Mouse (Mus musculus) MEL (cell line): Measurements from ENCODE around the gene Synj1. TPM values are rescaled to one million over a fixed set of nuclear protein-coding genes. Genes with fewer than 3 reads are reported as not detected.
A peak's percentile ranks its signal among the peaks of the same experiment; 100 is the strongest.

Source experiments
- DNase-seq: peaks from one replicate; pipeline ENCODE4 v3.0.0; 2011; ENCODE audit warnings: low read depth, low spot score
- H3K27ac ChIP-seq: 2 replicates; pipeline ENCODE4 v1.5.1; 2012; ENCODE audit warnings: low read depth, mild to moderate bottlenecking, control low read depth, low read length, moderate library complexity; ENCODE audit not compliant: control insufficient read depth
- H3K27me3 ChIP-seq, 2 experiments: fragments of 150-350 bp in 1 of 2; sonication (generic) in 1 of 2; 2 replicates each; pipeline ENCODE4 v1.6.1; 2012; ENCODE audit warnings: low read length in 2 of 2, mild to moderate bottlenecking in 2 of 2, improper control_type of control experiment in 1 of 2, moderate library complexity in 1 of 2; ENCODE audit not compliant: insufficient read depth in 2 of 2, control insufficient read depth in 1 of 2
- H3K36me3 ChIP-seq, 2 experiments: 2 replicates each; pipeline ENCODE4 v1.6.1; 2012 to 2014; ENCODE audit warnings: low read length in 2 of 2, improper control_type of control experiment in 1 of 2, inconsistent platforms in 1 of 2, mild to moderate bottlenecking in 1 of 2; ENCODE audit not compliant: insufficient read depth in 2 of 2, control insufficient read depth in 1 of 2
- H3K4me1 ChIP-seq, 2 experiments: fragments of 150-350 bp in 1 of 2; sonication (generic) in 1 of 2; 2 replicates each; pipeline ENCODE4 v1.6.1; 2012; ENCODE audit warnings: low read length in 2 of 2, improper control_type of control experiment in 1 of 2, mild to moderate bottlenecking in 1 of 2; ENCODE audit not compliant: insufficient read depth in 2 of 2, control insufficient read depth in 1 of 2
- H3K4me3 ChIP-seq, 2 experiments: fragments of 150-350 bp in 1 of 2; sonication (generic) in 1 of 2; 2 replicates each; pipeline ENCODE4 v1.5.1; 2012; ENCODE audit warnings: low read depth in 2 of 2, low read length in 2 of 2, mild to moderate bottlenecking in 2 of 2, moderate library complexity in 2 of 2, control low read depth in 1 of 2, improper control_type of control experiment in 1 of 2; ENCODE audit not compliant: control insufficient read depth in 1 of 2, insufficient read depth in 1 of 2
- H3K79me2 ChIP-seq: 2 replicates; pipeline ENCODE4 v1.6.1; 2012; ENCODE audit warnings: mild to moderate bottlenecking, low read length, moderate library complexity; ENCODE audit not compliant: control insufficient read depth, poor library complexity, insufficient read depth
- H3K9ac ChIP-seq: 2 replicates; pipeline ENCODE4 v1.6.1; 2012; ENCODE audit warnings: low read depth, mild to moderate bottlenecking, control low read depth, low read length, moderate library complexity; ENCODE audit not compliant: control insufficient read depth, poor library complexity, severe bottlenecking
- H3K9me3 ChIP-seq: fragments of 150-350 bp; sonication (generic); replicated peaks from 2 replicates; pipeline ENCODE4 v1.6.1; 2012; ENCODE audit warnings: mild to moderate bottlenecking, low read length, improper control_type of control experiment, moderate library complexity; ENCODE audit not compliant: insufficient read depth
- BHLHE40 ChIP-seq: IDR thresholded peaks from 2 replicates; pipeline ENCODE4 v1.6.1; 2012; ENCODE audit warnings: low read depth, mild to moderate bottlenecking, inconsistent platforms, low read length, improper control_type of control experiment, borderline replicate concordance
- CHD1 ChIP-seq: IDR thresholded peaks from 2 replicates; pipeline ENCODE4 v1.6.1; 2012; ENCODE audit warnings: low read depth, mild to moderate bottlenecking, inconsistent platforms, low read length, improper control_type of control experiment
- EP300 ChIP-seq, 2 experiments: IDR thresholded peaks; 2 replicates each; pipeline ENCODE4 v1.6.1; 2011; ENCODE audit warnings: improper control_type of control experiment in 2 of 2, low read length in 2 of 2, low read depth in 1 of 2, mild to moderate bottlenecking in 1 of 2
- ETS1 ChIP-seq: IDR thresholded peaks from 2 replicates; pipeline ENCODE4 v1.6.1; 2012; ENCODE audit warnings: low read depth, mild to moderate bottlenecking, inconsistent platforms, low read length, improper control_type of control experiment, moderate library complexity
- GATA1 ChIP-seq: IDR thresholded peaks from 2 replicates; pipeline ENCODE4 v1.6.1; 2011; ENCODE audit warnings: low read depth, low read length, improper control_type of control experiment
- KAT2A ChIP-seq: conservative IDR thresholded peaks from 2 replicates; pipeline ENCODE4 v1.6.1; 2012; ENCODE audit warnings: low read depth, low read length, improper control_type of control experiment, inconsistent platforms
- MAFK ChIP-seq: IDR thresholded peaks from 2 replicates; pipeline ENCODE4 v1.6.1; 2011; ENCODE audit warnings: low read depth, mild to moderate bottlenecking, low read length, improper control_type of control experiment, borderline replicate concordance
- MEF2A ChIP-seq: IDR thresholded peaks from 2 replicates; pipeline ENCODE4 v1.6.1; 2014; ENCODE audit warnings: low read depth, mild to moderate bottlenecking, inconsistent platforms, low read length, improper control_type of control experiment; ENCODE audit not compliant: poor library complexity, insufficient replicate concordance, severe bottlenecking; ENCODE audit errors: extremely low read depth
- MYC ChIP-seq: IDR thresholded peaks from 2 replicates; pipeline ENCODE4 v1.6.1; 2011; ENCODE audit warnings: low read depth, mild to moderate bottlenecking, low read length, improper control_type of control experiment, moderate library complexity
- POLR2A ChIP-seq, 2 experiments: IDR thresholded peaks; 2 replicates each; pipeline ENCODE4 v1.6.1; 2011 to 2012; ENCODE audit warnings: low read length in 2 of 2, mild to moderate bottlenecking in 2 of 2, control low read depth in 1 of 2, improper control_type of control experiment in 1 of 2, low read depth in 1 of 2, moderate library complexity in 1 of 2; ENCODE audit not compliant: control insufficient read depth in 1 of 2, insufficient read depth in 1 of 2, poor library complexity in 1 of 2
- POLR2AphosphoS2 ChIP-seq: IDR thresholded peaks from 2 replicates; pipeline ENCODE4 v1.6.1; 2011; ENCODE audit warnings: low read length, improper control_type of control experiment
- POLR2AphosphoS5 ChIP-seq: IDR thresholded peaks from 2 replicates; pipeline ENCODE4 v1.6.1; 2012; ENCODE audit warnings: low read depth, borderline replicate concordance, mild to moderate bottlenecking, inconsistent platforms, low read length, moderate library complexity, mixed read lengths
- RAD21 ChIP-seq: IDR thresholded peaks from 2 replicates; pipeline ENCODE4 v1.6.1; 2011; ENCODE audit warnings: mild to moderate bottlenecking, low read depth, low read length, improper control_type of control experiment
- RCOR1 ChIP-seq: IDR thresholded peaks from 2 replicates; pipeline ENCODE4 v1.6.1; 2012; ENCODE audit warnings: low read depth, mild to moderate bottlenecking, inconsistent platforms, low read length, improper control_type of control experiment
- TAL1 ChIP-seq: IDR thresholded peaks from 2 replicates; pipeline ENCODE4 v1.6.1; 2012; ENCODE audit warnings: mild to moderate bottlenecking, inconsistent platforms, low read length, moderate library complexity, mixed read lengths
- TBP ChIP-seq: IDR thresholded peaks from 2 replicates; pipeline ENCODE4 v1.8.0; 2011; ENCODE audit warnings: low read depth, low read length, improper control_type of control experiment
- TCF12 ChIP-seq: IDR thresholded peaks from 2 replicates; pipeline ENCODE4 v1.6.1; 2014; ENCODE audit warnings: low read depth, mild to moderate bottlenecking, inconsistent platforms, low read length, improper control_type of control experiment, moderate library complexity
- UBTF ChIP-seq: IDR thresholded peaks from 2 replicates; pipeline ENCODE4 v1.6.1; 2012; ENCODE audit warnings: low read depth, mild to moderate bottlenecking, inconsistent platforms, low read length, improper control_type of control experiment, moderate library complexity, borderline replicate concordance; ENCODE audit not compliant: insufficient read depth
- ZC3H11A ChIP-seq: IDR thresholded peaks from 2 replicates; pipeline ENCODE4 v1.6.1; 2012; ENCODE audit warnings: low read depth, mild to moderate bottlenecking, inconsistent platforms, low read length, improper control_type of control experiment
- ZNF384 ChIP-seq: IDR thresholded peaks from 2 replicates; pipeline ENCODE4 v1.6.1; 2012; ENCODE audit warnings: low read depth, mild to moderate bottlenecking, inconsistent platforms, low read length, improper control_type of control experiment
- polyA plus RNA-seq, 2 experiments: library from polyadenylated mRNA; stranded (reverse) in 1 of 2; unstranded in 1 of 2; fragments of >175 nt in 1 of 2; fragments of >200 nt in 1 of 2; gene quantifications; 2 replicates each; pipeline versions ENCODE4 v1.2.1 to v1.2.4; 2012; ENCODE audit warnings: low replicate concordance in 2 of 2, low read depth in 1 of 2; ENCODE audit not compliant: insufficient read length in 2 of 2, insufficient read depth in 1 of 2, missing spikeins in 1 of 2
- total RNA-seq: library from RNA; depleted of rRNA; stranded (reverse); fragments of 300-350 nt; gene quantifications from 2 replicates; pipeline ENCODE4 v1.2.3, GENCODE M21; 2012

Synj1 gene
- total and polyA plus RNA-seq, 3 experiments = 5.0 to 34.5 TPM; not detected in 1

DNA sequence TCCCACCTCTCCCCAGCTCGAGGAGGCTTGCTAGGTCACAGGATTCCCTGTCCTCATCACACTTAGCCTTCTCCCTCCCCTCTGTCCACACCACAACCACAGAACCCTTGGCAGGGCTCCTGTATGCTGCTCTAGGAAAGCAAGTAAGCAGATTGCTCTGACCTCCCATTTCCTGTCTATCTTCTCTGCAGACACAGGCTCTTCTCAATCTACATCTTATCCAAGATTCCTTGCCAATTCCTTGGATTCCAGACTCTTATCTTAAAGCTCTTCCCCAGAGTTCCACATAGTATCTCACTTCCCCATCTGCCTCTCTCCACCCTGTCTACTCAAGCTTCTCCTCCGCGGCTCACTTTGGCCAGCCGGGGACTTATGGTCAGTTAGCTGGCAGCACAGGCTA is 16.1 kb downstream of the Synj1 start:
- Histone ChIP-seq H3K27ac (peak overlapping the region; percentile 69), H3K9me3 (no peaks in the 10 kb centered on the region)
- no peak for TF ChIP-seq CHD1
- no peak for TF ChIP-seq POLR2AphosphoS5
- 0 out of 4 replicates have a peak, but pooled peaks of 1 of the 2 experiments have one; percentile 19 for TF ChIP-seq EP300 (IDR thresholded peaks at IDR 0.05; ENCODE audit: low read depth in 1 of 2, low read length in 2 of 2)
- TF ChIP-seq ETS1 = no peak
- TF ChIP-seq MYC = no peak
- no peak for TF ChIP-seq POLR2AphosphoS2
- 0 out of 2 replicates have a peak, but pooled peaks have one; percentile 12 for TF ChIP-seq TBP
- 0 out of 2 replicates have a peak, but pooled peaks have one; percentile 10 for TF ChIP-seq TCF12
- peak; percentile 47; the same call in 1 of the 2 replicates for TF ChIP-seq TAL1
- TF ChIP-seq GATA1 = peak; percentile 62
- peak; percentile 57 for TF ChIP-seq RCOR1
- TF ChIP-seq BHLHE40 = no peak
- no peak for TF ChIP-seq UBTF
- TF ChIP-seq MAFK = no peak
- no peak for TF ChIP-seq RAD21
- no peak for TF ChIP-seq MEF2A
- no peak for TF ChIP-seq POLR2A (IDR thresholded peaks at IDR 0.05; ENCODE audit: control insufficient read depth in 1 of 2, insufficient read depth in 1 of 2, low read depth in 1 of 2, low read length in 2 of 2, poor library complexity in 1 of 2)
- TF ChIP-seq, all 39 proteins: peak for 6
- H3K27me3 ChIP-seq = no peaks in the 10 kb centered on the region
- H3K4me3 ChIP-seq = peak overlapping the region; percentile 37 to 61
- peak; percentile 65 for DNase-seq
- H3K36me3 ChIP-seq = peaks cover 0 to 15% of the 10 kb centered on the region in 2 experiments; a peak in 2 of 4 replicates
- H3K4me1 ChIP-seq = peaks cover 17 to 21% of the 10 kb centered on the region in 2 experiments
- H3K79me2 ChIP-seq = peaks cover 6% of the 10 kb centered on the region; the same call in 1 of the 2 replicates
- peak overlapping the region; percentile 48 for H3K9ac ChIP-seq

DNA sequence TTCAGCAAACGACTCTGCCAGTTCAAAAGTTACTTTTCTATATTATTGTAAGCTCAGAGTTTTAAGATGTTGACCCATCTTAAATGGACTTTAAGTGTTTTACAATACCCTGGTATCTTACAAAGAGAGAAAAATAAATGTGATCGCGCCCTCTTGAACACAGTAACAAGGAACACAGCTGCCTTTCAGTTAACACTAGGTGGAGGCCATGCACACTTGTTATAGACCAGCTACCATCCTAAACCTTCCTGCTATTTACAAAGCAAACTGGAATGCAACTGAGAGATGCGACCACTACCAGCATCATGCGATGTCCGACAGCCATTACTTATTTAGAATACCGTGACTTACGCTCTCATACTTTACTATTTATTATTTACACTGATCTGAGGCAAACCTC is 21.9 kb downstream of the Synj1 start:
- TF ChIP-seq CHD1 = no peak
- TF ChIP-seq ZC3H11A = no peak
- TF ChIP-seq ZNF384 = no peak
- no peak for TF ChIP-seq UBTF
- TF ChIP-seq POLR2AphosphoS5 = no peak
- TF ChIP-seq KAT2A = no peak
- no peak for TF ChIP-seq TBP
- TF ChIP-seq MAFK = no peak
- DNase-seq = no peak
- peaks cover 6 to 16% of the 10 kb centered on the region in 2 experiments for H3K36me3 ChIP-seq
- H3K27me3 ChIP-seq = no peaks in the 10 kb centered on the region
- no peak overlapping the region for H3K4me3 ChIP-seq
- no peak overlapping the region for H3K9ac ChIP-seq
- peaks cover 3% of the 10 kb centered on the region; the same call in 1 of the 2 replicates for H3K79me2 ChIP-seq
- H3K9me3 ChIP-seq = no peaks in the 10 kb centered on the region
- H3K27ac ChIP-seq = peak overlapping the region; percentile 42
- H3K4me1 ChIP-seq = peaks cover 4 to 9% of the 10 kb centered on the region in 2 experiments; a peak in 3 of 4 replicates
